Mouse (Mus musculus) hindbrain, embryonic 15.5 days (tissue): ENCODE measurements at regions not wholly inside any gene's neighbourhood (a gene's known extent, or its start where the extent isn't known, plus 50 kb on each side); places are given as distances from the start of the nearest gene placed in this dataset.
"Not testable (repeated sequence)": the region's sequence is repeated elsewhere in the genome, so short reads cannot be mapped to it uniquely, and the experiment has no call there.

Experiments
- ATAC-seq: fragments of 200-750 bp; cut with Nextera tagmentation; 2 replicates; pipeline ENCODE4 v1.8.0; 2017; ENCODE audit warnings: low read depth, moderate number of reproducible peaks, moderate TSS enrichment; ENCODE audit not compliant: low FRiP score
- H3K27ac ChIP-seq: fragments of 300-500 bp; sonication (generic); replicated peaks from 2 replicates; pipeline ENCODE4 v1.5.1; 2015; ENCODE audit warnings: mild to moderate bottlenecking, inconsistent platforms
- H3K27me3 ChIP-seq: fragments of 300-500 bp; sonication (generic); 2 replicates; pipeline ENCODE4 v1.6.1; 2015; ENCODE audit warnings: control low read depth, inconsistent platforms
- H3K36me3 ChIP-seq: fragments of 300-500 bp; sonication (generic); 2 replicates; pipeline ENCODE4 v1.6.1; 2015; ENCODE audit warnings: control low read depth, inconsistent platforms
- H3K4me1 ChIP-seq: fragments of 300-500 bp; sonication (generic); replicated peaks from 2 replicates; pipeline ENCODE4 v1.6.1; 2015; ENCODE audit warnings: control low read depth, inconsistent platforms
- H3K4me2 ChIP-seq: fragments of 300-500 bp; sonication (generic); 2 replicates; pipeline ENCODE4 v1.6.1; 2015; ENCODE audit warnings: moderate library complexity, mild to moderate bottlenecking, inconsistent platforms
- H3K4me3 ChIP-seq: fragments of 300-500 bp; sonication (generic); 2 replicates; pipeline ENCODE4 v1.5.1; 2015; ENCODE audit warnings: mild to moderate bottlenecking, inconsistent platforms
- H3K9ac ChIP-seq: fragments of 300-500 bp; sonication (generic); 2 replicates; pipeline ENCODE4 v1.6.1; 2015; ENCODE audit warnings: inconsistent platforms
- H3K9me3 ChIP-seq: fragments of 300-500 bp; sonication (generic); 2 replicates; pipeline ENCODE4 v1.6.1; 2016; ENCODE audit warnings: control low read depth, inconsistent platforms
- WGBS: fragments of 180-500 bp; shearing (Covaris S2); methylation state at CpG from one replicate; pipeline ENCODE4 v1.1.7; 2015; 5-methylcytosine and 5-hydroxymethylcytosine counted together

DNA sequence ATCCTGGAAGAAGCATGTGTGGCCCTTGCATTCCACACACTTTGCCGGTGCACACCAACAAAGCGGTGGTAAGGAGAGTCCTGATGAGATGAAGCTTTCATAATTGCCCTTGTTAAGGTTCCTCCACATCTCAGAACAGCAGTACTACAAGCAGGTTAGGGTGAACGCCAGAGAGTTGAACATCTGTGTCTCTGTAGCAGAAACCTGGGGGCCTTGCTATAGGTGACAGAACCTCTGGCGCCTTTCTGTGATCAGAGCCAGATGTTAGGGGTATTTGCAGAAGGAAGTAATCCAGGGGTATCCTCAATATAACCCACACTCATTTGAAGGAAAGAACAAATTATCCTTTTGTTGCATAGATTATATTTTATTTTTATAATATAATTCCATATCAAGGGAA, 1850.1 kb downstream of the 9330182O14Rik start:
- H3K27ac ChIP-seq, result no peak overlapping the region
- no peak overlapping the region for H3K9ac ChIP-seq
- H3K4me2 ChIP-seq, result no peak overlapping the region
- H3K36me3 ChIP-seq, result no peaks in the 10 kb centered on the region
- H3K9me3 ChIP-seq, result no peaks in the 10 kb centered on the region
- no peak overlapping the region for H3K4me3 ChIP-seq
- 90% methylated on average over 4 of the region's 4 CpGs for WGBS
- H3K4me1 ChIP-seq, result no peaks in the 10 kb centered on the region
- H3K27me3 ChIP-seq, result no peaks in the 10 kb centered on the region
- no peak for ATAC-seq

DNA sequence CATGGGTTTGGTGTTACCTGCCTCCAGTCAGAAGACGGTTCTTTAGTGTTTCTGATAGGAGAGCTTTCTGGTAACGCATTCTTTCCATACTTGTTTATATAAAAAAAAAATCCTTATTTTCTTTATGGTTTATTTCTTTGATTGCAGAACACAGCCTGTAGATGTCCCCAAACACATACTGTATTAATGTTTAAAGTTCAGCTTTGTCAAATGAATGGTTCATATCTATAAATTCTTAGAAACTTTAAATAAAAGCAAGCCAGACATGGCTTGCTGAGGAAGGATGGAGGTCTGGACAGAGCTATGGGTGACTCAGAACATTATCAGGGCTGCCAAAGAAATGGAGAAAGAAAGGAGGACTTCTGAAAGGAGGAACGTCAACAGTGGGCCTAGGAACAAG, 1852.1 kb downstream of the 9330182O14Rik start:
- WGBS, result 89% methylated on average over 3 of the region's 3 CpGs
- H3K27ac ChIP-seq, result no peak overlapping the region
- ATAC-seq, result no peak

DNA sequence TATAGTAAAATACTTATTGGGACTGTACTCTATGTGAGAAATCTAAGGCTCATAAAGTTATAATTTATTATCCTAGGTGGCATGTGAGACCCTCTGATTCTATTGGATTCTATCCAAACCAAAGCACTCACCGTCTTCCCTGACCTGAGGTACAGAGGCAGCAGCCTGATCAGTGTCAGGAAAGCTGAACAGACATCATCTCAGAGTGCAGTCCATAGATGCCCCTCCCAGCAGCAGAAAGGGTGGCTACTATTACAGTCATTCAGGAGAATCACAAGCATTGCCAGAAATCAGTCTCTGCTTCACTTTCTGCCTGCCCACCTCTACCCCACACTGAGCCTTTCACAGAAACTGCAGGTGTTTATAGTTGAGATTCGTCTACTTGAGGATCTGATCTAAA, 1854.9 kb downstream of the 9330182O14Rik start:
- Histone ChIP-seq H3K4me2 (no peak overlapping the region), H3K36me3 (no peaks in the 10 kb centered on the region), H3K9ac (no peak overlapping the region), H3K27me3 (no peaks in the 10 kb centered on the region), H3K27ac (no peak overlapping the region), H3K9me3 (no peaks in the 10 kb centered on the region), H3K4me1 (no peaks in the 10 kb centered on the region), H3K4me3 (no peak overlapping the region)
- WGBS, result 61% methylated on average over 2 of the region's 2 CpGs
- no peak for ATAC-seq

More for the DNA sequence above, 1852.1 kb downstream of the 9330182O14Rik start:
- H3K9me3 ChIP-seq, result no peaks in the 10 kb centered on the region
- H3K36me3 ChIP-seq, result no peaks in the 10 kb centered on the region
- H3K27me3 ChIP-seq, result no peaks in the 10 kb centered on the region
- no peak overlapping the region for H3K4me3 ChIP-seq
- H3K4me1 ChIP-seq, result no peaks in the 10 kb centered on the region
- H3K9ac ChIP-seq, result no peak overlapping the region
- H3K4me2 ChIP-seq, result no peak overlapping the region

DNA sequence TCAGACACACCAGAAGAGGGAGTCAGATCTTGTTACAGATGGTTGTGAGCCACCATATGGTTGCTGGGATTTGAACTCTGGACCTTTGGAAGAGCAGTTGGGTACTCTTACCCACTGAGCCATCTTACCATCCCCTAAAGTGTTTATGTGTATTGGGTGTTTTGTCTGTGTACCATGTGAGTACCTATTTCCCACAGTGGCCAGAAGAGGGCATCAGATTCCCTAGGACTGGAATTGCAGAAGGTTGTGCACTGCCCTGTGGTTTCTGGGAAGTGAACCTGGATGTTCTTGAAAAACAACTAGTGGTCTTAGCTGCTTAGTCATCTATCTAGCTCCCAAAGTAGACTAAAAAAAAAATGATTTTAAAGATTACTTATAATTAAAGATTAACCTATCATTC, 1857.7 kb downstream of the 9330182O14Rik start:
- no peaks in the 10 kb centered on the region for H3K27me3 ChIP-seq
- H3K4me2 ChIP-seq, result no peak overlapping the region
- no peaks in the 10 kb centered on the region for H3K36me3 ChIP-seq
- H3K9ac ChIP-seq, result no peak overlapping the region
- H3K27ac ChIP-seq, result no peak overlapping the region
- H3K4me1 ChIP-seq, result no peaks in the 10 kb centered on the region
- ATAC-seq, result no peak
- no peaks in the 10 kb centered on the region for H3K9me3 ChIP-seq
- H3K4me3 ChIP-seq, result no peak overlapping the region

DNA sequence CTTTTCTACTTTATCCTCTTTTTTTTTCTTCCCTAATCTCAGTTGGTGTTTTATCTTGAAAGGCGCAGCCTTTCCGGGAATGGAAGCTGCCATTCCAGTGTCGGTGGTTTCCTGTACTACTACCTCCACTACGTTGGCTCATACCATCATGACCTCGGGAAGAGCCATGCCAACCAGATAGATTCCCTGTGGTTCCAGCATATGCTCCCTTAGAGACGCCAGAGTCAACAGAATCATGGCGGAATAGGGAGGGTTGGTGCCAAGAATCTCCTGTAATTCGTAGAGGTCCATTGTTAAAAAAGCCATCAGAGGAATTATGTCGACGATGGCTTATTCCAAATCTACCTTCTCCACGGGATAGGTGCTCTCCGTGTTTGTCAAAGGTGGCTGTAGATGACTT, 1898.1 kb downstream of the 9330182O14Rik start:
- ATAC-seq, H3K9ac ChIP-seq, H3K27ac ChIP-seq, H3K36me3 ChIP-seq, H3K9me3 ChIP-seq, H3K4me2 ChIP-seq, H3K27me3 ChIP-seq, H3K4me3 ChIP-seq, H3K4me1 ChIP-seq: not testable (repeated sequence)
- WGBS, result 91% methylated on average over 12 of the region's 12 CpGs

DNA sequence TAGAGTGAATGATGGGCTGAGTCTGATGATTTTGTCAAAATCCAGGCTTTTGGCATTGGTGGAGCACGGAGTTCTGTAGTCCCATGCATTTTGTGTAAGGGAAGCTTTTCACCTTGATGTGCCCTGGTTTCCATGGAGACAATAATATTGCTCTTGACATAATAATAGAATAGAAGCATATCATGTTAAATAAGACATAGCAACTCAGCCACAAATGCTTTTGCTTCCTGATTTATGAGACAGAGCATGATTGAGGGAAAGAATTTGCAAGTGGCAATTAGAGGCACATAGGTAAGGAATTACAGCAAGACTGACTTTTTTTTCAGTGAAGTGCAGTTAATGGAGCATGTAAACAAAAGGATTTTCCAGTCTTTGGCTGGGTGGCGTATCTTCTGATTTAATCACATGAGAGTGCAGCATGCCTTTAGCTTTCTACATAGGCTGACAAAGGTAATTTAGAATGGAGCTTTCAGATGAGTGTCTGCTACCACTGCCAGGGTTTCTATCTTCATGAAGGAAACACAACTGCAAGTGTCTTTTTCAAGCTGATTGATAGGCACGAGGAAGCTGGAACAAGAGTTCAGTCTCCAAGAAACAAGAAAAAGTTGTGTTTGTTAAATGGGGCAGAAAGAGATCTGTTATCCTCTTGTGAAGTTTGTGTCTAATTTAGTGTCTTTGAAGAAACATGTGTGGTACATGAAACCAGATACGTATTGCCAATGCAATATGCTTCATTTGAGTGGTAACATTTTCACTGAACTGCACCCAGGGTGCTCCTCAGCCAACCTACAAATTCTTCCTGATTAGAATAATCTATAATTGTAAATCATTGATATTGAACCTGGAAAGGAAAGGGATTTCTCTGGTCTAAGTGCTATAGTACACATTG, 1913.2 kb downstream of the 9330182O14Rik start:
- no peak overlapping the region for H3K4me3 ChIP-seq
- ATAC-seq, result peak; percentile 19; the same call in 1 of the 2 replicates
- H3K36me3 ChIP-seq, result no peaks in the 10 kb centered on the region
- H3K27ac ChIP-seq, result peak overlapping the region; percentile 25; the same call in 1 of the 2 replicates
- H3K4me2 ChIP-seq, result no peak overlapping the region
- no peak overlapping the region for H3K9ac ChIP-seq
- H3K27me3 ChIP-seq, result no peaks in the 10 kb centered on the region
- 32% methylated on average over 4 of the region's 4 CpGs for WGBS
- H3K4me1 ChIP-seq, result peaks cover 7% of the 10 kb centered on the region; the same call in 1 of the 2 replicates
- no peaks in the 10 kb centered on the region for H3K9me3 ChIP-seq

DNA sequence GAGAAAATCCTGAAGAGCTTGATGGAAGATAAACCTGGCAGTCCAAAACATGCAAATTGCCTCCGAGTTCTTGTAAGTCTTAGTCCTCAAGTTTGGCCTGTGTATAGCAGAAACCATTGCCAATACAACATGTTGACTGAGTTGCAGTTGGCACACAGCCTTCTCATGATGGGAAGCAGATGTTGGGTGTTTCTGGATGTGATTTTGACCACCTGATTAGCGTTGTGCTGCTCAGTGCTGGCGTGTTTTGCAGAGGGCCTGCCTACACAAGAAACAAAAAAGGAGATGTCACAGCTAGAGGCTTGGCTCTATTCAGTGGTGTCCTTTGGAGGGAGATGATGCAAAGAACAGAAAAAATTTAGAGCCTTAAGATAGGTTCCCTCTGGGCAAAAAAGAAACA, 1922.6 kb downstream of the 9330182O14Rik start:
- Histone ChIP-seq H3K36me3 (no peaks in the 10 kb centered on the region), H3K27me3 (no peaks in the 10 kb centered on the region), H3K9ac (no peak overlapping the region), H3K4me2 (no peak overlapping the region), H3K4me3 (no peak overlapping the region), H3K9me3 (no peaks in the 10 kb centered on the region), H3K27ac (no peak overlapping the region), H3K4me1 (no peaks in the 10 kb centered on the region)
- 69% methylated on average over 3 of the region's 3 CpGs for WGBS
- no peak for ATAC-seq

DNA sequence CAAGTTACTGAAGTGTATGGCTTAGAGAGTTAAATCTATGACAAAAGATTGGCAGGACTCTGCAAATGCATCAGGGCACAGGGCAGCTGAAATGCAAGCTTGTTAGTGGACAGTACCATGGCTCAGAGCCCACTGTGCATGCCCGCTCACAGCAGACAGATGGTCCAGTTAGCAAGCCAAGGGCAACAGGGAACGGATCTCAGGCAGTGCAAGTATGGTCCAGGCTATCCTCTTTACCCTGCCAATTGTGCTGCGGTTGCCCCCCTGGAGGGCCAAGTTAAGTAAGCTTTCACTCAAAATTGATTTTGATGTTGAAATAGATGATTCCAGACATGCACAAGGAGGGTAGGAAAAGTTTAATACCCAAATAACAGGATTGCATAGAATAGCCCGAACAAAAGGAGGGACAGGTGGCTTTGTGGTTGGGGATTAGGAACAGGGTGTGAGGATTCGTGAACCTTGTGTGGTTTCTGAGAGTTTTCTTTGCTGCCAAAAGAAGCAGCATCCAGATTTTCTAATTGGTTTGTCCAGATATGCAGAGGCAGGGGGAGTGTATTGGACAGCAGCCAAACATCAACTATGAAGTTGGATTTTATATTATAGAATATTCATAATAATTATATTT, 1934.2 kb downstream of the 9330182O14Rik start:
- no peak overlapping the region for H3K4me2 ChIP-seq
- no peak overlapping the region for H3K9ac ChIP-seq
- ATAC-seq, result peak; percentile 93
- H3K27ac ChIP-seq, result 0 out of 2 replicates have a peak overlapping the region, but pooled peaks have one; percentile 25
- H3K9me3 ChIP-seq, result no peaks in the 10 kb centered on the region
- no peaks in the 10 kb centered on the region for H3K4me1 ChIP-seq
- H3K27me3 ChIP-seq, result no peaks in the 10 kb centered on the region
- H3K36me3 ChIP-seq, result no peaks in the 10 kb centered on the region
- no peak overlapping the region for H3K4me3 ChIP-seq
- 54% methylated on average over 5 of the region's 5 CpGs for WGBS

DNA sequence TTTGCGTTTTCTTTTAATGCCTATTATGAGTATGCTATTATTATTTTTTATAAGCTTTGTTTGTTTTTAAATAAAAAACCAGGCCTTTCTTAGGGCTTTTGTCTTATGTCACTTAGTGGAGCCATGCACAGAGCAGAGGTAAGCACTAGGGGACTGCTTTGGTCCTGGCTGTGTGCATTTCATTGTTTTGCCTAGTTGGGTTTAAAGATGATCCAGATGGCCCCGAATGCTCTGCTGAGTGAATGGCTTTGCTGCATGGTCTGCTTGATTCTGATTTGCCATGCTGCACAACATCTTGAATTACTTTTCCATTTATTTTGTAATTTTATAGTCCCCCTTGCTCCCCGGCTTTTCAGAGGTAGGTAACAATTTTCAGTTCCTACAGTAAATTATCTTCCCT, 1934.9 kb downstream of the 9330182O14Rik start:
- Histone ChIP-seq H3K4me2 (no peak overlapping the region), H3K9me3 (no peaks in the 10 kb centered on the region), H3K4me3 (no peak overlapping the region), H3K4me1 (no peaks in the 10 kb centered on the region), H3K9ac (no peak overlapping the region), H3K27me3 (no peaks in the 10 kb centered on the region), H3K36me3 (no peaks in the 10 kb centered on the region), H3K27ac (no peak overlapping the region)
- ATAC-seq, result peak; percentile 72; the same call in 1 of the 2 replicates
- WGBS, result 65% methylated on average over 3 of the region's 3 CpGs

DNA sequence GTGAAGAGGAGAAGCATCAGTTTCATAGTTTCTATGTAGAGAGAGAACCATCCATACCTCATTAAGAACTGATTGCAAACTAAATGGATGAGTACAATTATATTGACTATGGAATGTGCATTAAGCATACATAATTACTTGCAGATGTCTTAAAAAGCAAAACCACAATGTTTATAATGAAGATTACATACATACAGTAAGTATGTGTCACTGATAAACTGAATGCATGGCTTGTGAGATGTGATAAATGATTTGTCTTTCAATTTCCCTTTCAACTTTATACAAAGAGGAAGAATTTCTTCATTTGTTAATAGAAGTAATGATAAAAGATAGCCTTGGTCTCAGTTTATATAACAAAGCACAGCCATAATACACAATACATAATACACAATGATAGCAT, 1939.3 kb downstream of the 9330182O14Rik start:
- Histone ChIP-seq H3K9me3 (no peaks in the 10 kb centered on the region), H3K27me3 (no peaks in the 10 kb centered on the region)
- no peak for ATAC-seq

DNA sequence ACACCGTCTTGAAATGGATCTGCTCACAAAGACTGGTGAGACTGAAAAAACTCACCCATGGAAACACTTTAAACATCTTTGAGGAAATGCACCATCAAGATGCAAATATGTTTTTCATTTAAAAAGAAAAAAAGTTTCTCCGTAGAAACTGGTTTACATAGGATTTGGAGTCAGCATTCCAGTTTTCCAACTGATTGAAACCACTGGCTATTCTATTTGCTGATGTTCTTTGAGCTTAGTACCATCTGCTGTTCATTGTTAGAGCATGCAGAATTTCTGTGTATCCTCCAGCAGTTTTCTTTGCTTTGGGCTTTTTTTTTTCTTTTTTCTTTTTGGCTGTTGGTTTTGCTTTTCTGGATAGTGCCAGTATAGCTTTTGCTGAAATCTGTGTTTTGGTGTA, 1948.3 kb downstream of the 9330182O14Rik start:
- no peak overlapping the region for H3K4me3 ChIP-seq
- 88% methylated on average over 2 of the region's 2 CpGs for WGBS
- H3K36me3 ChIP-seq, result no peaks in the 10 kb centered on the region
- no peaks in the 10 kb centered on the region for H3K27me3 ChIP-seq
- no peak overlapping the region for H3K4me2 ChIP-seq
- no peak for ATAC-seq
- H3K27ac ChIP-seq, result no peak overlapping the region
- no peak overlapping the region for H3K9ac ChIP-seq
- H3K9me3 ChIP-seq, result no peaks in the 10 kb centered on the region
- no peaks in the 10 kb centered on the region for H3K4me1 ChIP-seq

More for the DNA sequence above, 1939.3 kb downstream of the 9330182O14Rik start:
- no peak overlapping the region for H3K9ac ChIP-seq
- no peaks in the 10 kb centered on the region for H3K4me1 ChIP-seq
- no peaks in the 10 kb centered on the region for H3K36me3 ChIP-seq
- no peak overlapping the region for H3K4me3 ChIP-seq
- no peak overlapping the region for H3K27ac ChIP-seq
- H3K4me2 ChIP-seq, result no peak overlapping the region

DNA sequence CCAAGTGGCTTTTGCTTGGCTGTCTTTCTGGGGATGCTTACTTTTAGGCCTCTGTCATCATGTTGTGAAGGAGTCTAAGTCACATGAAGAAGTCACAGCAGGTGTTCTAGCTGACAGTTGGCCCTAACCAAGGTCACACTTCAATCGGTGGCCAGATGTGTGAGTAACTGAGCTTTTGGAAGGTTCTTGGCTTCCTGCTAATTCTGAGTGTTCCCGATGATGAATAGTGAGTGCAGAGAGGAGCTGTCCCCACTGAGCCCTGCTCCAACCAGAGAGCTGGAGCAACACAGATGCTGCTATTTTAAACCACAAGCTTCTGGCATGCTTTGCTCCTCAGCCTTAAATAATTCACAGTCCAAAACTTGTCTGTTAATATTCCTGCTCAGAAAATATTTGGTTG, 1966.6 kb downstream of the 9330182O14Rik start:
- H3K4me3 ChIP-seq, result no peak overlapping the region
- H3K9me3 ChIP-seq, result no peaks in the 10 kb centered on the region
- no peak overlapping the region for H3K27ac ChIP-seq
- H3K4me2 ChIP-seq, result no peak overlapping the region
- 68% methylated on average over 2 of the region's 2 CpGs for WGBS
- H3K9ac ChIP-seq, result no peak overlapping the region
- H3K36me3 ChIP-seq, result no peaks in the 10 kb centered on the region
- no peaks in the 10 kb centered on the region for H3K27me3 ChIP-seq
- H3K4me1 ChIP-seq, result no peaks in the 10 kb centered on the region
- ATAC-seq, result no peak
